Mouse (Mus musculus) inflammation-experienced regulatory T-cells, adult 6 months (primary cell): ENCODE measurements around the gene Amy2a3. TPM values are rescaled to one million over a fixed set of nuclear protein-coding genes. Genes with fewer than 3 reads are reported as not detected.
"Not testable (repeated sequence)": the region's sequence is repeated elsewhere in the genome, so short reads cannot be mapped to it uniquely, and the experiment has no call there.

Source experiments
- ATAC-seq: one replicate; pipeline ENCODE4 v1.8.0; 2017
- polyA plus RNA-seq, 3 experiments: library from polyadenylated mRNA; unstranded; fragments of 100-300 nt; shearing (Covaris generic); gene quantifications; one replicate each; pipeline ENCODE4 v1.2.1; 2017

The Amy2a3 gene
- polyA plus RNA-seq, result not detected

GRCm38 (mm10) chr3:113323952-113324351 is at the start of gene Amy2a3:
TSS of gene Amy2a3 (minus strand) at chr3:113324052.
- ATAC-seq, result not testable (repeated sequence)

GRCm38 (mm10) chr3:113356558-113356957 is 32.7 kb upstream of the Amy2a3 start, which contains the start of gene Amy2a2:
TSS of gene Amy2a2 (minus strand) at chr3:113356658.
- ATAC-seq, result not testable (repeated sequence)

- ATAC-seq, result not testable (repeated sequence)
These were observed 21.6 kb upstream of the Amy2a3 start for GRCm38 (mm10) chr3:113345484-113345883.

GRCm38 (mm10) chr3:113312937-113313336 is 10.9 kb downstream of the Amy2a3 start:
- ATAC-seq, result not testable (repeated sequence)

- not testable (repeated sequence) for ATAC-seq
These were observed 32.5 kb downstream of the Amy2a3 start, which contains the start of gene Amy2a4 for GRCm38 (mm10) chr3:113291349-113291748. TSS of gene Amy2a4 (minus strand) at chr3:113291449.

GRCm38 (mm10) chr3:113280285-113280684 is 43.6 kb downstream of the Amy2a3 start:
- not testable (repeated sequence) for ATAC-seq

- ATAC-seq, result not testable (repeated sequence)
These were observed 44.3 kb downstream of the Amy2a3 start for GRCm38 (mm10) chr3:113279586-113279985.

Other genes with a start within 250 kb of the Amy2a3 start
- not detected for gene Amy2a5, start 65.2 kb downstream of the Amy2a3 start, polyA plus RNA-seq
- gene Amy2a4, start 32.6 kb downstream of the Amy2a3 start, polyA plus RNA-seq, result not detected
- not detected for gene Amy2a2, start 32.6 kb upstream of the Amy2a3 start, polyA plus RNA-seq
- gene Amy2a1, start 208.4 kb upstream of the Amy2a3 start, polyA plus RNA-seq, result not detected